Mouse (Mus musculus) cerebellum, adult 2 months (tissue): Measurements from ENCODE around the gene Cbarp.

Experiments
- CTCF ChIP-seq: fragments of 200-500 bp; IDR thresholded peaks from 2 replicates; pipeline ENCODE4 v1.5.1; 2011; ENCODE audit warnings: low read depth, mild to moderate bottlenecking, control low read depth, low read length, moderate library complexity, borderline replicate concordance; ENCODE audit not compliant: insufficient read depth
- POLR2A ChIP-seq: fragments of 200-500 bp; IDR thresholded peaks from 2 replicates; pipeline ENCODE4 v1.6.1; 2011; ENCODE audit warnings: low read length, control low read depth, borderline replicate concordance; ENCODE audit not compliant: insufficient read depth

GRCm38 (mm10) chr10:80146568-80147011 lies 6.0 kb upstream of the Cbarp start:
- TF ChIP-seq CTCF = no peak
- no peak for TF ChIP-seq POLR2A
